Mouse (Mus musculus): ENCODE data around the gene Rraga. TPM values are rescaled to one million over a fixed set of nuclear protein-coding genes. Genes with fewer than 3 reads are reported as not detected.

The Rraga gene
- total and polyA plus RNA-seq, 3 experiments, result 12.1 to 64.2 (median 48.7) TPM

- no peak for ATAC-seq (ENCODE audit: extremely low read depth, insufficient number of reproducible peaks, low FRiP score, poor library complexity, severe bottlenecking)
- peak overlapping the region; percentile 92 for H3K4me3 ChIP-seq (ENCODE audit: low read depth, low read length)
- no peaks in the 10 kb centered on the region for H3K9me3 ChIP-seq (replicated peaks)
- peaks cover 40% of the 10 kb centered on the region for H3K36me3 ChIP-seq (replicated peaks)
- TF ChIP-seq GATA1 (IDR thresholded peaks at IDR 0.05; ENCODE audit: borderline replicate concordance, low read length) (no peak), TAL1 (conservative IDR thresholded peaks at IDR 0.05; ENCODE audit: low read depth, low read length) (no peak), GATA2 (IDR thresholded peaks at IDR 0.05; ENCODE audit: borderline replicate concordance, low read depth, low read length) (no peak), CTCF (IDR thresholded peaks at IDR 0.05; ENCODE audit: low read depth, low read length) (no peak), POLR2AphosphoS5 (IDR thresholded peaks at IDR 0.05; ENCODE audit: insufficient replicate concordance, low read depth, low read length) (no peak)
- no peak for DNase-seq (ENCODE audit: low spot score)
- peaks cover 15% of the 10 kb centered on the region; the same call in 1 of the 2 replicates for H3K27me3 ChIP-seq (ENCODE audit: insufficient read depth, low read length)
- H3K4me1 ChIP-seq (ENCODE audit: insufficient read depth, low read depth, low read length), result peaks cover 38% of the 10 kb centered on the region
Measured at GRCm38 (mm10) chr4:86576630-86577225, 1.3 kb downstream of the Rraga start.

GRCm38 (mm10) chr4:86580056-86580455 is 4.6 kb downstream of the Rraga start:
- DNase-seq (ENCODE audit: low spot score) (no peak), ATAC-seq (ENCODE audit: extremely low read depth, insufficient number of reproducible peaks, low FRiP score, poor library complexity, severe bottlenecking) (no peak)
- no peak for TF ChIP-seq POLR2AphosphoS5 (IDR thresholded peaks at IDR 0.05; ENCODE audit: insufficient replicate concordance, low read depth, low read length)
- TF ChIP-seq GATA1 (IDR thresholded peaks at IDR 0.05; ENCODE audit: borderline replicate concordance, low read length), result no peak
- no peak for TF ChIP-seq TAL1 (conservative IDR thresholded peaks at IDR 0.05; ENCODE audit: low read depth, low read length)
- TF ChIP-seq CTCF (IDR thresholded peaks at IDR 0.05; ENCODE audit: low read depth, low read length), result no peak
- no peak for TF ChIP-seq GATA2 (IDR thresholded peaks at IDR 0.05; ENCODE audit: borderline replicate concordance, low read depth, low read length)
- Histone ChIP-seq H3K36me3 (replicated peaks) (peaks cover 70% of the 10 kb centered on the region), H3K9me3 (replicated peaks) (no peaks in the 10 kb centered on the region), H3K4me3 (ENCODE audit: low read depth, low read length) (no peak overlapping the region), H3K4me1 (ENCODE audit: insufficient read depth, low read depth, low read length) (peaks cover 31% of the 10 kb centered on the region), H3K27me3 (ENCODE audit: insufficient read depth, low read length) (no peaks in the 10 kb centered on the region)

- Histone ChIP-seq H3K9me3 (replicated peaks) (no peaks in the 10 kb centered on the region), H3K4me1 (ENCODE audit: insufficient read depth, low read depth, low read length) (peaks cover 29% of the 10 kb centered on the region), H3K27me3 (ENCODE audit: insufficient read depth, low read length) (no peaks in the 10 kb centered on the region), H3K36me3 (replicated peaks) (peaks cover 75% of the 10 kb centered on the region), H3K4me3 (ENCODE audit: low read depth, low read length) (no peak overlapping the region)
- TF ChIP-seq TAL1 (conservative IDR thresholded peaks at IDR 0.05; ENCODE audit: low read depth, low read length) (no peak), CTCF (IDR thresholded peaks at IDR 0.05; ENCODE audit: low read depth, low read length) (no peak), POLR2AphosphoS5 (IDR thresholded peaks at IDR 0.05; ENCODE audit: insufficient replicate concordance, low read depth, low read length) (no peak), GATA1 (IDR thresholded peaks at IDR 0.05; ENCODE audit: borderline replicate concordance, low read length) (no peak), GATA2 (IDR thresholded peaks at IDR 0.05; ENCODE audit: borderline replicate concordance, low read depth, low read length) (no peak)
- no peak for ATAC-seq (ENCODE audit: extremely low read depth, insufficient number of reproducible peaks, low FRiP score, poor library complexity, severe bottlenecking)
- no peak for DNase-seq (ENCODE audit: low spot score)
Measured at GRCm38 (mm10) chr4:86580591-86580990, 5.1 kb downstream of the Rraga start.

GRCm38 (mm10) chr4:86588236-86588635 is 12.8 kb downstream of the Rraga start:
- no peak overlapping the region for H3K4me3 ChIP-seq (ENCODE audit: low read depth, low read length)
- TF ChIP-seq POLR2AphosphoS5 (IDR thresholded peaks at IDR 0.05; ENCODE audit: insufficient replicate concordance, low read depth, low read length) (no peak), TAL1 (conservative IDR thresholded peaks at IDR 0.05; ENCODE audit: low read depth, low read length) (no peak), GATA1 (IDR thresholded peaks at IDR 0.05; ENCODE audit: borderline replicate concordance, low read length) (no peak), CTCF (IDR thresholded peaks at IDR 0.05; ENCODE audit: low read depth, low read length) (no peak), GATA2 (IDR thresholded peaks at IDR 0.05; ENCODE audit: borderline replicate concordance, low read depth, low read length) (no peak)
- no peaks in the 10 kb centered on the region for H3K27me3 ChIP-seq (ENCODE audit: insufficient read depth, low read length)
- ATAC-seq (ENCODE audit: extremely low read depth, insufficient number of reproducible peaks, low FRiP score, poor library complexity, severe bottlenecking) (no peak), DNase-seq (ENCODE audit: low spot score) (no peak)
- no peaks in the 10 kb centered on the region for H3K4me1 ChIP-seq (ENCODE audit: insufficient read depth, low read depth, low read length)
- no peaks in the 10 kb centered on the region for H3K9me3 ChIP-seq (replicated peaks)
- H3K36me3 ChIP-seq (replicated peaks), result peaks cover 90% of the 10 kb centered on the region

GRCm38 (mm10) chr4:86591304-86591703 is 15.8 kb downstream of the Rraga start:
- peaks cover 85% of the 10 kb centered on the region for H3K36me3 ChIP-seq (replicated peaks)
- ATAC-seq (ENCODE audit: extremely low read depth, insufficient number of reproducible peaks, low FRiP score, poor library complexity, severe bottlenecking), result no peak
- DNase-seq (ENCODE audit: low spot score), result no peak
- TF ChIP-seq POLR2AphosphoS5 (IDR thresholded peaks at IDR 0.05; ENCODE audit: insufficient replicate concordance, low read depth, low read length) (no peak), GATA1 (IDR thresholded peaks at IDR 0.05; ENCODE audit: borderline replicate concordance, low read length) (no peak), TAL1 (conservative IDR thresholded peaks at IDR 0.05; ENCODE audit: low read depth, low read length) (no peak), GATA2 (IDR thresholded peaks at IDR 0.05; ENCODE audit: borderline replicate concordance, low read depth, low read length) (no peak), CTCF (IDR thresholded peaks at IDR 0.05; ENCODE audit: low read depth, low read length) (no peak)
- no peaks in the 10 kb centered on the region for H3K4me1 ChIP-seq (ENCODE audit: insufficient read depth, low read depth, low read length)
- no peak overlapping the region for H3K4me3 ChIP-seq (ENCODE audit: low read depth, low read length)
- no peaks in the 10 kb centered on the region for H3K27me3 ChIP-seq (ENCODE audit: insufficient read depth, low read length)
- no peaks in the 10 kb centered on the region for H3K9me3 ChIP-seq (replicated peaks)

- Histone ChIP-seq H3K36me3 (replicated peaks) (peaks cover 22% of the 10 kb centered on the region), H3K27me3 (ENCODE audit: insufficient read depth, low read length) (no peaks in the 10 kb centered on the region), H3K4me3 (ENCODE audit: low read depth, low read length) (peak within 1 kb of the TSS; percentile 99), H3K9me3 (replicated peaks) (no peaks in the 10 kb centered on the region), H3K4me1 (ENCODE audit: insufficient read depth, low read depth, low read length) (peaks cover 25% of the 10 kb centered on the region)
- DNase-seq (ENCODE audit: low spot score) (peak; percentile 83), ATAC-seq (ENCODE audit: extremely low read depth, insufficient number of reproducible peaks, low FRiP score, poor library complexity, severe bottlenecking) (peak; percentile 100)
- no peak for TF ChIP-seq GATA1 (IDR thresholded peaks at IDR 0.05; ENCODE audit: borderline replicate concordance, low read length)
- TF ChIP-seq GATA2 (IDR thresholded peaks at IDR 0.05; ENCODE audit: borderline replicate concordance, low read depth, low read length), result no peak
Measured at GRCm38 (mm10) chr4:86611524-86612288, 36.2 kb downstream of the Rraga start, which contains the start of gene Haus6. Haus6 (minus strand) TSS chr4:86612055.

Data from G1E (cell line).